Mouse (Mus musculus): Measurements from ENCODE around the gene Aldoc.

- TF ChIP-seq POLR2A (IDR thresholded peaks at IDR 0.05; ENCODE audit: low read depth, low read length) (no peak), CTCF (conservative IDR thresholded peaks at IDR 0.05; ENCODE audit: insufficient read depth, insufficient read length, low read depth, low read length) (no peak)
Measured at GRCm38 (mm10) chr11:78313662-78314061, 9.1 kb upstream of the Aldoc start.
